Mouse (Mus musculus) effector memory CD4-positive, alpha-beta T cell, adult 7 months (primary cell): ENCODE measurements around the gene Gm13275. TPM values are rescaled to one million over a fixed set of nuclear protein-coding genes. Genes with fewer than 3 reads are reported as not detected.

ENCODE experiments used
- polyA plus RNA-seq: library from polyadenylated mRNA; unstranded; fragments of 100-300 nt; shearing (Covaris generic); gene quantifications from one replicate; pipeline ENCODE4 v1.2.1, GENCODE M21; 2017

Gene Gm13275
- polyA plus RNA-seq, result not detected

DNA sequence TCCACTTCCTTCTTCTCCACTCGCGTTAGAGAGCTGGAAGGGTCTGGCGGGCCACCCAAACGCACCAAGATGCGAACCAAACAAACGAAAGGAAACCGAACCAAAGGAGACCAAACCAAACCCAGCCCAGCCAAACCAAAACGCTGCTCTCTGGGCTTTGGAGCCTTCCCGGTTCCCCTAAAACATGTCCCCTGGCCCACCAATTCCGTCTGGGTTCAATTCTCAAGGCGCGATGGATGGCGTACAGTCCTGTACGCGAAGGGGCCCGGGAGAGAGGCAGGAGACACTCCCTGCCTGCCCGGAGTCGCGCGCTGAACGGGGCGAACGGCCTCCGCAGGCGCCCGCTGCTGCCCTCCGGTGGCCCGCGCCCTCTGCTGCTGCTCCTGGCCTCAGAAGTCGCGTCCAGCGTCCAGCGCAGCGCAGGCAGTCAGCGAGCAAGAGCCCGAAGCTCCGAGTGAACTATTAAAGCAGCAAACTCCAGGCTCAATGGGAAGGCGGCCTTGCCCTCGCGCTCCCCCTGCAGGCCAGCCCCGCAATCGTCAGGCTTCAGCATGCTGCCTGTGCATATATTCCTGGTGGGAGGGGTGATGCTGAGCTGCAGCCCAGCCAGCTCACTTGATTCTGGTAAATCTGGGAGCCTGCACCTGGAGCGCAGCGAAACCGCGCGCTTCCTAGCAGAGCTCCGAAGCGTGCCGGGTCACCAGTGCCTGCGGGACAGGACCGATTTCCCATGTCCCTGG, at the start of gene Gm13275:
TSS of gene Gm13275 (plus strand) at position 552 of the 740 bp plus-strand sequence.

DNA sequence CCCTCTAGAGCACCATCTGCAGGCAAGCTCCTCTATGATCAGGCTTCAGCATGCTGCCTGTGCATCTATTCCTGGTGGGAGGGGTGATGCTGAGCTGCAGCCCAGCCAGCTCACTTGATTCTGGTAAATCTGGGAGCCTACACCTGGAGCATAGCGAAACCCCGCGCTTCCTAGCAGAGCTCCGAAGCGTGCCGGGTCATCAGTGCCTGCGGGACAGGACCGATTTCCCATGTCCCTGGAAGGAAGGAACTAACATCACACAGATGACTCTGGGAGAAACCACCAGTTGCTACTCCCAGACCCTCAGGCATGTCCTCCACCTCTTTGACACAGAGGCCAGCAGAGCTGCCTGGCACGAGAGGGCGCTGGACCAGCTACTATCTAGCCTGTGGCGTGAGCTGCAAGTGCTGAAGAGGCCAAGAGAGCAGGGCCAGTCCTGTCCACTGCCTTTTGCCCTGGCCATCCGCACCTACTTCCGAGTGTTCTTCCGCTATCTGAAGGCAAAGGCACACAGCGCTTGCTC, 39.4 kb upstream of the Gm13275 start, which contains the start of gene Gm13271:
TSS of gene Gm13271 (plus strand) at position 51 of the 523 bp plus-strand sequence.

DNA sequence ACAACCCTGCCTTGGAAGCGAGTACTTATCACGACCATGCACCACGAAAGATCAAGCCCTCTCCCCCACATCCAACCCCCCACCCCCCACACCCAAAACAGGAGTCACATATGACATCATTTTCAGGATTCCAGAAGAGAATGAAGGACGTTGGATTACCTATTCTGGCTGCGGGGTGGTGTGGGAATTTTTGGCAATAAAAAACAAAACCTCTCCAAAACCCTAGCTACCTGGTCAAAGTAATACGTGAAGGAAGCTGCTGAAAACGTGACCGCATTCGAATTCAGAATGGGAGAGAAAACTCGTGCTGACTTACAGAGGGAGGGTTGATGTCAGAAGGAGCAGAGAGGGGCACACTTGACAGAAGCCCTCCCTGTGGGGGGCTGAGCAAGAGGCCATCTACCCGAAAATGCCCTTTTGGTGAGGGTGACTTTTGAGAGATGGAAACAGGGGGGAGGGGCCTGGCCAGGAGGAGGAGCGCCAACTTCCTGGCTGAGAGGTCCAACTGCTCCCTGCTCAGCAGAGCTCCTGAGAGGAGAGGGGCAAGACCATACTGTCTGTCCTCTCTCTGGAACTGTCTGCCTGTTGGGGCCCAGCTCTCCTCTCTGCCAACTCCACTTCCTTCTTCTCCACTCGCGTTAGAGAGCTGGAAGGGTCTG, 34.5 kb upstream of the Gm13275 start, which contains the start of gene Gm13283:
TSS of gene Gm13283 (plus strand) at position 510 of the 659 bp plus-strand sequence.

DNA sequence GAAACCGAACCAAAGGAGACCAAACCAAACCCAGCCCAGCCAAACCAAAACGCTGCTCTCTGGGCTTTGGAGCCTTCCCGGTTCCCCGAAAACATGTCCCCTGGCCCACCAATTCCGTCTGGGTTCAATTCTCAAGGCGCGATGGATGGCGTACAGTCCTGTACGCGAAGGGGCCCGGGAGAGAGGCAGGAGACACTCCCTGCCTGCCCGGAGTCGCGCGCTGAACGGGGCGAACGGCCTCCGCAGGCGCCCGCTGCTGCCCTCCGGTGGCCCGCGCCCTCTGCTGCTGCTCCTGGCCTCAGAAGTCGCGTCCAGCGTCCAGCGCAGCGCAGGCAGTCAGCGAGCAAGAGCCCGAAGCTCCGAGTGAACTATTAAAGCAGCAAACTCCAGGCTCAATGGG, 20.8 kb upstream of the Gm13275 start, which contains the start of gene Gm13290:
TSS of gene Gm13290 (plus strand) at position 301 of the 400 bp plus-strand sequence.

GRCm38 (mm10) chr4:88776622-88777021, 17.7 kb upstream of the Gm13275 start, which contains the start of gene Gm13289:
Gene Gm13289, plus strand, starts transcription at chr4:88776922.

GRCm38 (mm10) chr4:88779550-88779949, 14.7 kb upstream of the Gm13275 start, which contains the start of gene Gm13272:
Gene Gm13272, plus strand, starts transcription at chr4:88779850.

GRCm38 (mm10) chr4:88781831-88782230, 12.5 kb upstream of the Gm13275 start, which contains the start of gene Ifnz:
Gene Ifnz, plus strand, starts transcription at chr4:88782131.

DNA sequence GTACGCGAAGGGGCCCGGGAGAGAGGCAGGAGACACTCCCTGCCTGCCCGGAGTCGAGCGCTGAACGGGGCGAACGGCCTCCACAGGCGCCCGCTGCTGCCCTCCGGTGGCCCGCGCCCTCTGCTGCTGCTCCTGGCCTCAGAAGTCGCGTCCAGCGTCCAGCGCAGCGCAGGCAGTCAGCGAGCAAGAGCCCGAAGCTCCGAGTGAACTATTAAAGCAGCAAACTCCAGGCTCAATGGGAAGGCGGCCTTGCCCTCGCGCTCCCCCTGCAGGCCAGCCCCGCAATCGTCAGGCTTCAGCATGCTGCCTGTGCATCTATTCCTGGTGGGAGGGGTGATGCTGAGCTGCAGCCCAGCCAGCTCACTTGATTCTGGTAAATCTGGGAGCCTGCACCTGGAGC, 8.9 kb upstream of the Gm13275 start, which contains the start of gene Gm13276:
TSS of gene Gm13276 (plus strand) at position 301 of the 400 bp plus-strand sequence.

DNA sequence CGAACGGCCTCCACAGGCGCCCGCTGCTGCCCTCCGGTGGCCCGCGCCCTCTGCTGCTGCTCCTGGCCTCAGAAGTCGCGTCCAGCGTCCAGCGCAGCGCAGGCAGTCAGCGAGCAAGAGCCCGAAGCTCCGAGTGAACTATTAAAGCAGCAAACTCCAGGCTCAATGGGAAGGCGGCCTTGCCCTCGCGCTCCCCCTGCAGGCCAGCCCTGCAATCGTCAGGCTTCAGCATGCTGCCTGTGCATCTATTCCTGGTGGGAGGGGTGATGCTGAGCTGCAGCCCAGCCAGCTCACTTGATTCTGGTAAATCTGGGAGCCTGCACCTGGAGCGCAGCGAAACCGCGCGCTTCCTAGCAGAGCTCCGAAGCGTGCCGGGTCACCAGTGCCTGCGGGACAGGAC, 5.9 kb upstream of the Gm13275 start, which contains the start of gene Gm13277:
TSS of gene Gm13277 (plus strand) at position 231 of the 400 bp plus-strand sequence.

GRCm38 (mm10) chr4:88791250-88791649, 3.0 kb upstream of the Gm13275 start, which contains the start of gene Gm13278:
Gene Gm13278, plus strand, starts transcription at chr4:88791550.

GRCm38 (mm10) chr4:88797097-88797496, 2.8 kb downstream of the Gm13275 start, which contains the start of gene Gm13279:
Gene Gm13279, plus strand, starts transcription at chr4:88797397.

DNA sequence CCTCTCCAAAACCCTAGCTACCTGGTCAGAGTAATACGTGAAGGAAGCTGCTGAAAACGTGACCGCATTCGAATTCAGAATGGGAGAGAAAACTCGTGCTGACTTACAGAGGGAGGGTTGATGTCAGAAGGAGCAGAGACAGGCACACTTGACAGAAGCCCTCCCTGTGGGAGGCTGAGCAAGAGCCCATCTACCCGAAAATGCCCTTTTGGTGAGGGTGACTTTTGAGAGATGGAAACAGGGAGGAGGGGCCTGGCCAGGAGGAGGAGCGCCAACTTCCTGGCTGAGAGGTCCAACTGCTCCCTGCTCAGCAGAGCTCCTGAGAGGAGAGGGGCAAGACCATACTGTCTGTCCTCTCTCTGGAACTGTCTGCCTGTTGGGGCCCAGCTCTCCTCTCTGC, 5.1 kb downstream of the Gm13275 start, which contains the start of gene Gm13285:
TSS of gene Gm13285 (plus strand) at position 301 of the 400 bp plus-strand sequence.

DNA sequence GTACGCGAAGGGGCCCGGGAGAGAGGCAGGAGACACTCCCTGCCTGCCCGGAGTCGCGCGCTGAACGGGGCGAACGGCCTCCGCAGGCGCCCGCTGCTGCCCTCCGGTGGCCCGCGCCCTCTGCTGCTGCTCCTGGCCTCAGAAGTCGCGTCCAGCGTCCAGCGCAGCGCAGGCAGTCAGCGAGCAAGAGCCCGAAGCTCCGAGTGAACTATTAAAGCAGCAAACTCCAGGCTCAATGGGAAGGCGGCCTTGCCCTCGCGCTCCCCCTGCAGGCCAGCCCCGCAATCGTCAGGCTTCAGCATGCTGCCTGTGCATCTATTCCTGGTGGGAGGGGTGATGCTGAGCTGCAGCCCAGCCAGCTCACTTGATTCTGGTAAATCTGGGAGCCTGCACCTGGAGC, 8.7 kb downstream of the Gm13275 start, which contains the start of gene Gm13287:
TSS of gene Gm13287 (plus strand) at position 301 of the 400 bp plus-strand sequence.

DNA sequence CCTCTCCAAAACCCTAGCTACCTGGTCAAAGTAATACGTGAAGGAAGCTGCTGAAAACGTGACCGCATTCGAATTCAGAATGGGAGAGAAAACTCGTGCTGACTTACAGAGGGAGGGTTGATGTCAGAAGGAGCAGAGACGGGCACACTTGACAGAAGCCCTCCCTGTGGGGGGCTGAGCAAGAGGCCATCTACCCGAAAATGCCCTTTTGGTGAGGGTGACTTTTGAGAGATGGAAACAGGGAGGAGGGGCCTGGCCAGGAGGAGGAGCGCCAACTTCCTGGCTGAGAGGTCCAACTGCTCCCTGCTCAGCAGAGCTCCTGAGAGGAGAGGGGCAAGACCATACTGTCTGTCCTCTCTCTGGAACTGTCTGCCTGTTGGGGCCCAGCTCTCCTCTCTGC, 10.9 kb downstream of the Gm13275 start, which contains the start of gene Gm13288:
TSS of gene Gm13288 (plus strand) at position 301 of the 400 bp plus-strand sequence.

DNA sequence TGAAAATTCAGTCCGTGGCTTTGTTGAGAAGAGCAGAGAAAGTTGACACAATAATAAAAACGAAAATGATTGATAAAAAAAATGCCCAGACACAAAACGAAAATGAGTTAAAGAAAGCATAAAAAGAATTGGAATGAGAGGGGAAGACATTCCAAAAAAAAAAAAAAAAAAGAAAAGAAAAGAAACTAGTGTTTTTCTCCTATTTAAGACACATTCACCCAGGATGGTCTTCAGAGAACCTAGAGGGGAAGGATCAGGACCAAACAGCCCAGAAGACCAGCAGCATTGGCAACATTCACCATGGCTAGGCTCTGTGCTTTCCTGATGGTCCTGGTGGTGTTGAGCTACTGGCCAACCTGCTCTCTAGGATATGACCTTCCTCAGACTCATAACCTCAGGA, 21.6 kb downstream of the Gm13275 start, which contains the start of gene Ifna7:
TSS of gene Ifna7 (plus strand) at position 301 of the 400 bp plus-strand sequence.

GRCm38 (mm10) chr4:88819659-88820058, 25.4 kb downstream of the Gm13275 start, which contains the start of gene Ifna11:
Gene Ifna11, plus strand, starts transcription at chr4:88819959.

GRCm38 (mm10) chr4:88827116-88827515, 32.8 kb downstream of the Gm13275 start, which contains the start of gene Ifna6:
Gene Ifna6, plus strand, starts transcription at chr4:88827416.

DNA sequence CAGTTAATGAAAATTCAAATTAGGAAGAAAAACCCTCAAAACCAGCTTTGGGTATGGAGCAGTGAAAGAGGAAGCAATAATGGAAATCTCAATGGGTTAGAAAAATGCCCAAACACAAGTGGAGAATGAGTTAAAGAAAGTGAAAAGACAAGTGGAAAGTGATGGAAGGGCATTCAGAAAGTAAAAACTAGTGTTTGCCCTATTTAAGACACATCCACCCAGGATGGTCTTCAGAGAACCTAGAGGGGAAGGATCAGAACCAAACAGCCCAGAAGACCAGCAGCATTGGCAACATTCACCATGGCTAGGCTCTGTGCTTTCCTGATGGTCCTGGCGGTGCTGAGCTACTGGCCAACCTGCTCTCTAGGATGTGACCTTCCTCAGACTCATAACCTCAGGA, 40.9 kb downstream of the Gm13275 start, which contains the start of gene Ifna5:
TSS of gene Ifna5 (plus strand) at position 301 of the 400 bp plus-strand sequence.

DNA sequence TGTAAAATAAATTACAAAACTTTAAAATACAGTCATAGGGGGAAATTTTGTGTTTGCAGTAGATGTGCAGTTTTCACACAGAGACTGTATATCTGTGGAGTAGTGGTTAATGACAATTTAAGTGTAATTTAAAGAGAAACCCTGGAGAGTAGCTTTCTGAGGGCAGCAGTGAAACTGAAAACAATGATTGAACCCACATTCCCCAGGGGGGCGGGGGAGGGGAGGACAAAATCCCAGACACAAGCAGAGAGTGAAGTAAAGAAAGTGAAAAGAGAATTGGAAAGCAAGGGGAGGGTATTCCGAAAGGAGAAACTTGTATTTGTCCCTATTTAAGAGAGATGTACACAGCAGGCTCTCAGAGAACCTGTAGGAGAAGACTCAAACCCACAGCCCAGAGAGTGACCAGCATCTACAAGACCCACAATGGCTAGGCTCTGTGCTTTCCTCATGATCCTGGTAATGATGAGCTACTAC, 47.2 kb downstream of the Gm13275 start, which contains the start of gene Ifna4:
TSS of gene Ifna4 (plus strand) at position 424 of the 474 bp plus-strand sequence.

